Mouse (Mus musculus) T-helper 1 cell (primary cell): ENCODE results near the gene Mxd4.

Source experiments
- in situ Hi-C: fragments of 300-600 bp; cut with MboI, MseI; formaldehyde crosslinking; loops from one replicate; pipeline ENCODE4 v1.15.1; 2025; ENCODE audit warnings: high pct_unique_total_duplicates

The Mxd4 gene

GRCm38 (mm10) chr5:34197243-34197642, 9.7 kb upstream of the Mxd4 start:
- in situ Hi-C loops: no loop called here

- in situ Hi-C loops: no loop called here
Measured at GRCm38 (mm10) chr5:34196423-34196822, 8.9 kb upstream of the Mxd4 start.

GRCm38 (mm10) chr5:34195786-34196185, 8.3 kb upstream of the Mxd4 start:
- in situ Hi-C loops: no loop called here

GRCm38 (mm10) chr5:34194975-34195662, 7.6 kb upstream of the Mxd4 start:
- in situ Hi-C loops: no loop called here

- in situ Hi-C loops: no loop called here
Measured at GRCm38 (mm10) chr5:34194426-34194825, 6.9 kb upstream of the Mxd4 start.

GRCm38 (mm10) chr5:34191843-34192242, 4.3 kb upstream of the Mxd4 start:
- in situ Hi-C loops: no loop called here

GRCm38 (mm10) chr5:34191021-34191420, 3.5 kb upstream of the Mxd4 start:
- in situ Hi-C loops: no loop called here

- in situ Hi-C loops: no loop called here
Measured at GRCm38 (mm10) chr5:34189521-34189920, 2.0 kb upstream of the Mxd4 start.

GRCm38 (mm10) chr5:34188856-34189255, 1.3 kb upstream of the Mxd4 start:
- in situ Hi-C loops: no loop called here

- in situ Hi-C loops: no loop called here
Measured at GRCm38 (mm10) chr5:34186961-34187391, 544 bp downstream of the Mxd4 start.

GRCm38 (mm10) chr5:34186391-34186790, 1.1 kb downstream of the Mxd4 start:
- in situ Hi-C loops: no loop called here

GRCm38 (mm10) chr5:34185791-34186190, 1.7 kb downstream of the Mxd4 start:
- in situ Hi-C loops: no loop called here

- in situ Hi-C loops: no loop called here
Measured at GRCm38 (mm10) chr5:34185051-34185580, 2.4 kb downstream of the Mxd4 start.

GRCm38 (mm10) chr5:34183976-34184375, 3.5 kb downstream of the Mxd4 start:
- in situ Hi-C loops: no loop called here

GRCm38 (mm10) chr5:34183156-34183880, 4.2 kb downstream of the Mxd4 start:
- in situ Hi-C loops: no loop called here

GRCm38 (mm10) chr5:34182486-34182885, 5.0 kb downstream of the Mxd4 start:
- in situ Hi-C loops: no loop called here

- in situ Hi-C loops: no loop called here
Measured at GRCm38 (mm10) chr5:34177821-34178220, 9.7 kb downstream of the Mxd4 start.

GRCm38 (mm10) chr5:34177091-34177490, 10.4 kb downstream of the Mxd4 start:
- in situ Hi-C loops: no loop called here

- in situ Hi-C loops: no loop called here
Measured at GRCm38 (mm10) chr5:34176691-34177090, 10.8 kb downstream of the Mxd4 start.

- in situ Hi-C loops: no loop called here
Measured at GRCm38 (mm10) chr5:34175403-34175694, 12.2 kb downstream of the Mxd4 start.

- in situ Hi-C loops: no loop called here
Measured at GRCm38 (mm10) chr5:34174550-34175402, 12.7 kb downstream of the Mxd4 start.

GRCm38 (mm10) chr5:34174021-34174420, 13.5 kb downstream of the Mxd4 start:
- in situ Hi-C loops: no loop called here
